In genomic region chr15:84681455-84682193, GRCm38 (mm10) we compare ENCODE assay signal across 8 mouse cellular contexts. TPM values are rescaled to one million over a fixed set of nuclear protein-coding genes. Genes with fewer than 3 reads are reported as not detected.
DNase-seq lines count a peak whose midpoint lies in the region; ATAC-seq and TF ChIP-seq lines count a peak whose summit lies in the region.

No protein-coding gene starts in this region.

- H3K9ac ChIP-seq in stomach, embryonic 16.5 days (ENCODE audit: low read length) = peak overlapping the region; percentile 91

- ATAC-seq in stomach, embryonic 16.5 days (ENCODE audit: insufficient read depth, low FRiP score) = peak; percentile 74
- no peak for ATAC-seq in frontal cortex, adult (ENCODE audit: low TSS enrichment)

- H3K36me3 ChIP-seq in kidney, adult 2 months (ENCODE audit: control insufficient read depth, insufficient read depth, low read length) = no peaks in the 10 kb centered on the region
- no peaks in the 10 kb centered on the region; the same call in 1 of the 2 replicates for H3K36me3 ChIP-seq in stomach, embryonic 16.5 days (ENCODE audit: control insufficient read depth, insufficient read depth, low read length)

- 5% methylated on average over 31 of the region's 31 CpGs for WGBS in kidney, adult 2 months
- under 1% methylated on average over 29 of the region's 31 CpGs for WGBS in stomach, embryonic 16.5 days

- no peaks in the 10 kb centered on the region for H3K27me3 ChIP-seq in kidney, adult 2 months (replicated peaks; ENCODE audit: control insufficient read depth, insufficient read depth, low read length)
- no peaks in the 10 kb centered on the region for H3K27me3 ChIP-seq in stomach, embryonic 16.5 days (ENCODE audit: control insufficient read depth, insufficient read depth, low read length)

- peak overlapping the region; percentile 81 for H3K4me3 ChIP-seq in kidney, adult 2 months (ENCODE audit: insufficient read depth, low read depth, low read length)
- H3K4me3 ChIP-seq in stomach, embryonic 16.5 days (replicated peaks; ENCODE audit: low read length) = peak overlapping the region; percentile 84

- H3K27ac ChIP-seq in kidney, adult 2 months (ENCODE audit: insufficient read depth, low read depth, low read length) = no peak overlapping the region
- H3K27ac ChIP-seq in stomach, embryonic 16.5 days (ENCODE audit: low read length) = peak overlapping the region; percentile 88

- peak overlapping the region; percentile 78 for H3K4me2 ChIP-seq in stomach, embryonic 16.5 days (ENCODE audit: low read depth, low read length)

- TF ChIP-seq CTCF in brain, embryonic 14.5 days (IDR thresholded peaks at IDR 0.05; ENCODE audit: borderline replicate concordance, extremely low read depth, insufficient read depth, insufficient read length) = peak; percentile 9; the same call in 1 of the 2 replicates
- TF ChIP-seq CTCF in kidney, adult 2 months (conservative IDR thresholded peaks at IDR 0.05; ENCODE audit: insufficient read depth, insufficient read length, low read depth, low read length) = no peak

- peak; percentile 38 to 60 for DNase-seq in adrenal gland, adult (ENCODE audit: inconsistent age in 2 of 2, low spot score in 1 of 2)
- DNase-seq in adrenal gland, adult 8-10 months = no peak
- DNase-seq in brain, embryonic 14.5 days (ENCODE audit: low read depth) = peak; percentile 32
- DNase-seq in heart, adult 18-20 months = peak; percentile 58 to 70
- peak; percentile 55 for DNase-seq in kidney, adult 2 months
- DNase-seq in lung, postnatal 10 days = peak; percentile 83

- TF ChIP-seq POLR2A in brain, embryonic 14.5 days (IDR thresholded peaks at IDR 0.05; ENCODE audit: borderline replicate concordance, extremely low read depth, insufficient read depth, insufficient read length, poor library complexity, severe bottlenecking) = no peak
- TF ChIP-seq POLR2A in kidney, adult 2 months (IDR thresholded peaks at IDR 0.05; ENCODE audit: low read depth, low read length) = no peak

- no peaks in the 10 kb centered on the region for H3K9me3 ChIP-seq in stomach, embryonic 16.5 days (replicated peaks; ENCODE audit: control insufficient read depth, low read length)

- H3K4me1 ChIP-seq in kidney, adult 2 months (ENCODE audit: control insufficient read depth, insufficient read depth, low read length) = peaks cover 9% of the 10 kb centered on the region; the same call in 1 of the 2 replicates
- H3K4me1 ChIP-seq in stomach, embryonic 16.5 days (ENCODE audit: control insufficient read depth, insufficient read depth, low read length) = peaks cover 27% of the 10 kb centered on the region

RNA-seq across cellular contexts. Expression of gene Prr5, which starts 12.2 kb away (rescaled TPM):
- 1 to 10 TPM; 4.8 to 8.3 (median 6.0) TPM for total RNA-seq in adrenal gland, adult 8-10 months (2022)
- polyA plus RNA-seq in brain, embryonic 14.5 days (2012; rRNA removed) = 14.2 and 20.9 TPM in 2 replicates
- total RNA-seq in heart, adult 18-20 months (2021) = 1 to 10 TPM; 4.3 to 6.2 TPM
- 63.6 and 68.4 TPM in 2 replicates for polyA plus RNA-seq in kidney, adult 2 months (2012; rRNA removed)
- polyA plus RNA-seq in stomach, embryonic 16.5 days (2015; fragmentation: Nextera tagmentation; extraction: Ambion mirVana) = 29.8 and 31.1 TPM in 2 replicates

RNA-seq across cellular contexts. Expression of gene Arhgap8, which starts 38.2 kb away (rescaled TPM):
- total RNA-seq in adrenal gland, adult 8-10 months (2022) = 1 to 10 TPM in 3 of 4 experiments, under 1 TPM in 1; 0.64 to 2.6 (median 1.9) TPM
- 0.44 and 0.81 TPM in 2 replicates for polyA plus RNA-seq in brain, embryonic 14.5 days (2012; rRNA removed)
- 1 to 10 TPM; 1.4 TPM for total RNA-seq in heart, adult 18-20 months (2021)
- polyA plus RNA-seq in kidney, adult 2 months (2012; rRNA removed) = 4.7 and 5.3 TPM in 2 replicates
- 12.6 and 14.5 TPM in 2 replicates for polyA plus RNA-seq in stomach, embryonic 16.5 days (2015; fragmentation: Nextera tagmentation; extraction: Ambion mirVana)
